Mouse (Mus musculus) megakaryocyte, embryonic 14.5 days (primary cell): ENCODE data around the gene Pcna. TPM values are rescaled to one million over a fixed set of nuclear protein-coding genes. Genes with fewer than 3 reads are reported as not detected.
A peak's percentile ranks its signal among the peaks of the same experiment; 100 is the strongest.

ENCODE experiments used
- H3K27me3 ChIP-seq: replicated peaks from 2 replicates; pipeline ENCODE3; 2012; ENCODE audit warnings: inconsistent platforms
- H3K36me3 ChIP-seq: replicated peaks from 2 replicates; pipeline ENCODE3; 2012; ENCODE audit warnings: low read length, inconsistent platforms, mixed read lengths
- H3K4me1 ChIP-seq: 2 replicates; pipeline ENCODE4 v1.6.1; 2012; ENCODE audit warnings: inconsistent platforms
- H3K4me3 ChIP-seq: replicated peaks from 2 replicates; pipeline ENCODE3; 2012; ENCODE audit warnings: moderate library complexity, mild to moderate bottlenecking, inconsistent platforms
- H3K9me3 ChIP-seq: 2 replicates; pipeline ENCODE4 v1.6.1; 2012; ENCODE audit warnings: inconsistent platforms
- FLI1 ChIP-seq: IDR thresholded peaks from 2 replicates; pipeline ENCODE4 v1.6.1; 2012; ENCODE audit warnings: low read length, inconsistent platforms, mixed read lengths
- GATA1 ChIP-seq: IDR thresholded peaks from 3 replicates; pipeline ENCODE4 v1.6.1; 2012; ENCODE audit warnings: mixed read lengths, low read length, inconsistent platforms, borderline replicate concordance
- polyA plus RNA-seq: library from polyadenylated mRNA; stranded (reverse); fragments of >175 nt; gene quantifications from 2 replicates; pipeline ENCODE4 v1.2.3, GENCODE M21; 2012; ENCODE audit warnings: low replicate concordance; ENCODE audit not compliant: insufficient read depth

Gene Pcna
- polyA plus RNA-seq, 1 experiment, result 19.1 TPM

DNA sequence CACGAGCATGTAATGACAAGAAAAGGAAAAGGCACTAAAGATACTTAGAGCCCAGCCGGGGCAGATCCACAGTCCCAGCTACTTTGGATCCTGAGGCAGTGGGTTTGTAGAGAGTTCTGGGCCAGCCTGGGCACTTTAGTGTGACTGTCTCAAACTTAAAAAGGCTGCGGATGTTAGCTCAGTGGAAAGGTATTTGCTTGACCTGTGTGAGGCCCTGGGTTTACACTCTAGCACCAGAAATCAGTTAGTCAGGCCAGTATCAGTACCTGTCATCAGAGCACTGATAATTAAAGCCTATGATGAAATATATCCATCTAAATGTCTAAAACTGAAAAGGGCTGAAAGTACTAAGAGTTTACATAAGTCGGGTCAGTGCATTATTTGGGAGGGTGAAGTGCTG is 23.1 kb upstream of the Pcna start:
- Histone ChIP-seq H3K9me3 (no peaks in the 10 kb centered on the region), H3K27me3 (no peaks in the 10 kb centered on the region), H3K4me1 (peaks cover 92% of the 10 kb centered on the region), H3K36me3 (peaks cover 78% of the 10 kb centered on the region), H3K4me3 (no peak overlapping the region)
- no peak for TF ChIP-seq GATA1
- no peak for TF ChIP-seq FLI1

DNA sequence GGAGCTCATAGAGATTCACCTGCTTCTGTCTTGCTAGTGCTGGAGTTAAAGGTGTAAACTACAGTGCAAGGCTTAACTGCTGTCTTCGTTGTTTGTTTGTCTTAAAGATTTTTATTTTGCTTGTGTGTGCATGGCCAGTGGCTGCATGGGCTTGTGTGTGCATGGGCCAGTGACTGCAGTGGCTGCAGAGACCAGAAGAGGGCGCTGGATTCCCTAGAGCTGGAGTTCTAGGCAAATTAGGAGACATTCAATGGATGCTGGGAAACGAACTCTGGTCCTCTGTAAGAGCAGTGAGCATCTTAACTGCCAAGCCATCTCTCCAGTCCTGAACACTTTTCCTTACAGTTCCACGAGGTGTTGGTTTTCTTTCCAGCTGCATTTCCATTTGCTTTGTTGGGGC is 22.4 kb upstream of the Pcna start:
- Histone ChIP-seq H3K36me3 (peaks cover 79% of the 10 kb centered on the region), H3K4me3 (no peak overlapping the region), H3K9me3 (no peaks in the 10 kb centered on the region), H3K27me3 (no peaks in the 10 kb centered on the region), H3K4me1 (peaks cover 92% of the 10 kb centered on the region)
- TF ChIP-seq GATA1, result no peak
- TF ChIP-seq FLI1, result no peak

DNA sequence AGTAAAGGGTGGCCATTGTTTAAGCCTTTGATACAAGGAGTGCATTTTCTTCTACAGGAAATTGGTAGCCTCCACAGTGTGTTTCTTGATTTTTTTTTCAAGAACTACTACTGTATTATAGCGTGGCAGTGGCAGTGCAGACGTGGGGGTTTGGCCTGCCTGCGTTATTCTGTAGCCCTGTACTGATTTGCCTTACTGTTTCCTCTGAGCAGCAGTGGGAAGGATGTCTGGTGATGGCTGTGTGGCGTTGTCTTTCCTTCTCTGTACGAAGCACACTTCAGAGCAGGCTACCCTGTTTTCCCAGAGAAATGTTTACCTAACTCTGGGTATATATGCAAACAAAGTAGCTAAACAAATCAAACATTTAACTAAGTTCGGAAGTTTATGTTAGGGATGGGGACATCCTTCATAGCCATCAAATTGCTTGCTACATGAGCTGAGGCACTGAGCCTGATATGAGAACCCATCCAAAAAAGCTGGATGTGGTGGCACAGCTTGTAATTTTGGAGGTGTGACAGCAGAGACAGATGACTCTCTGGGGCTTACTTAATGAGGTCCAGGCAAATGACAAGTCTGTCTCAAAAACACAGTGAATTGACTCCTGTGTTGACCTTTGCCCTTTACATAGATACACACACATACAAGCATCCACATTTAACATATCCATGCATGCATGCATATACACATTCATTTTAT is 19.7 kb upstream of the Pcna start:
- H3K36me3 ChIP-seq, result peaks cover 66% of the 10 kb centered on the region
- H3K9me3 ChIP-seq, result no peaks in the 10 kb centered on the region
- TF ChIP-seq FLI1 (no peak), GATA1 (no peak)
- H3K4me1 ChIP-seq, result peaks cover 89% of the 10 kb centered on the region
- H3K4me3 ChIP-seq, result peak overlapping the region; percentile 70
- H3K27me3 ChIP-seq, result no peaks in the 10 kb centered on the region

DNA sequence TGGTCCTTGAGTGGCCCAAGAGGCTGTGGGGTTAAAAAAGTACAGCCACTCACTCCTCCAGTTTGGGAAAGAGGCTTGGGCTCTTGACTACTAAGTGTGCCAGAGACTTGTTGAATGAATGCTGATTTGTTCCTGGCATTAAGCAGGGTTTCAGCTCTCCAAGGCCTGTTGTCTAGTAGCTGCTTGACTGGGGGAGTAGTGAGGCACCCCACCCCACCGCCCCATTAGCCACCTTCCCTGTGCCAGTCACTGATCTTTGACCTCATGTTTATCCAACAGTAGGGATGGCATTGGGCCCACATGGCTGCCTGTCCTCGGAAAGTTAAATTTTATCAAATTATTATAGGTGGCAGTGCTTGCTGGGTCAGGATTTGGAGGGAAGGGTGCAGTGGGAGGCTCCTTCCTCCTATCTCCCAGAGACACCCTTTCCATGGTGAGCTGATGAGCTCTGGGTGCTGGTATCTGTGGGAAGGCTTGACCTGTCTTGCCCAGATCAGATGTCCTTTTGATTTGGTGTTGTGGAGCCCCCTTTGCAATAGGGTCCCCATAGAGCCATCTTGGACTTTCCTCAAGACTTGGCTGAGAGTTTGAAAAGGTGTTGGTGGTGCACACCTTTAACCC is 17.3 kb upstream of the Pcna start:
- TF ChIP-seq FLI1 (no peak), GATA1 (no peak)
- H3K27me3 ChIP-seq, result no peaks in the 10 kb centered on the region
- H3K36me3 ChIP-seq, result peaks cover 63% of the 10 kb centered on the region
- H3K9me3 ChIP-seq, result no peaks in the 10 kb centered on the region
- peak overlapping the region; percentile 70 for H3K4me3 ChIP-seq
- H3K4me1 ChIP-seq, result peaks cover 83% of the 10 kb centered on the region

DNA sequence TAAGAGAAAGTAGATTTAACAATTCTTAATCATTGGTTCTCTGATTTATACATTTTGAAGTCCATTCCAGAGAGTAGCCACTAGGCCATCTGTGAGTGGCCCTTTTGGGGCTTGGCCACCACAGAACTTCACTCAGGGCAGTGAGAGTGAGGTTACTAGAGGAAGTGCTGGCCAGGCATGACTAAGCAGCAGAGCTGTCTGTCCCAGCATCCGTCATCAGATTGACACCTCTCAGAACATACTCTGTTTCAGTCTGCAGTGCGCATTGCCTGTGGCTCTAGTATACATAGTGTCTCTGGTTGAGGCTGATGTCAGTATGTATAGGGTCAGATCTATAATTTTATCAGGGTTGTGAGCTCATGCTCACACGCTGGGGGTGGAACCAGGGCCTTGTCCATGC is 16.1 kb upstream of the Pcna start:
- Histone ChIP-seq H3K27me3 (no peaks in the 10 kb centered on the region), H3K9me3 (no peaks in the 10 kb centered on the region), H3K4me1 (peaks cover 86% of the 10 kb centered on the region), H3K4me3 (peak overlapping the region; percentile 72), H3K36me3 (peaks cover 55% of the 10 kb centered on the region)
- TF ChIP-seq GATA1, result no peak
- TF ChIP-seq FLI1, result no peak

DNA sequence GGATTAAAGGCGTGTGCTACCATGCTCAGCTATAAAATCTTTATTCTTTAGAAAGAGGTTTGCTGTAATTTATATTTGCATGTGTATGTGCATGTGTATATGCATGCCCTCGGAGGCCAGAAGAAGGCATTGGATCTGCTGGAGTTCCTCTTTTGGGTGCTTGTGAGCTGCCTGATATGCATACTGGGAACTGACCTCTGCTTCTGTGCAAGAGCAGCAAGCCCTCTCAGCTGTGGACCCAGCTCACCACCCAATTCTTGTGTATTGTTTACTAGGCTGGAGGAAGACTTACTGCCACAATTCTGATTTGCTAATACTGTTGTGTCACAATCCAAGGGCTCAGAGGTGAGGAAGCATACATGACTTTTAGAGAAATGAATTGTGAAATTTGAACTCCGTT is 13.0 kb upstream of the Pcna start:
- Histone ChIP-seq H3K4me1 (peaks cover 59% of the 10 kb centered on the region), H3K4me3 (peak overlapping the region; percentile 85), H3K27me3 (no peaks in the 10 kb centered on the region), H3K36me3 (peaks cover 28% of the 10 kb centered on the region), H3K9me3 (no peaks in the 10 kb centered on the region)
- TF ChIP-seq FLI1, result no peak
- TF ChIP-seq GATA1, result no peak

DNA sequence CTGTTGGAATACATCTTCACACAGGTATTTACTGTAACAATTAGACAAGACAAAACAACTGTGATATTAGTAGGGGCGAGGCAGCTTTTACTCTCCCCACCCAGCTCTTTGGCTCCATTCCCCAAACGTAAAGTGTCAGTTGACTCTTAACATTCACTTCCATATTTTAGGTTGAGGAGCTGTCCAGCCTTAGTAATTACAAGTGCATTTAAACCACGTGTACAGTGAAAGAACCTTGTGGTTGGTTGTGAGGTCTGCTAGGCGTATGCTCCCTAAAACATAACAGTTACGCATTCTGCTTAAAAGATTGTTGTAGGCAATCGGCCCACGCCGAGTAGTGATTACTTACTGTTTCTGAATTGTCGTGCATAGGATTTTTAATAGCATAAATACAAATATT is 12.1 kb upstream of the Pcna start:
- no peaks in the 10 kb centered on the region for H3K9me3 ChIP-seq
- H3K4me1 ChIP-seq, result peaks cover 50% of the 10 kb centered on the region
- H3K27me3 ChIP-seq, result no peaks in the 10 kb centered on the region
- peak overlapping the region; percentile 100 for H3K4me3 ChIP-seq
- peaks cover 23% of the 10 kb centered on the region for H3K36me3 ChIP-seq
- TF ChIP-seq GATA1, result no peak

DNA sequence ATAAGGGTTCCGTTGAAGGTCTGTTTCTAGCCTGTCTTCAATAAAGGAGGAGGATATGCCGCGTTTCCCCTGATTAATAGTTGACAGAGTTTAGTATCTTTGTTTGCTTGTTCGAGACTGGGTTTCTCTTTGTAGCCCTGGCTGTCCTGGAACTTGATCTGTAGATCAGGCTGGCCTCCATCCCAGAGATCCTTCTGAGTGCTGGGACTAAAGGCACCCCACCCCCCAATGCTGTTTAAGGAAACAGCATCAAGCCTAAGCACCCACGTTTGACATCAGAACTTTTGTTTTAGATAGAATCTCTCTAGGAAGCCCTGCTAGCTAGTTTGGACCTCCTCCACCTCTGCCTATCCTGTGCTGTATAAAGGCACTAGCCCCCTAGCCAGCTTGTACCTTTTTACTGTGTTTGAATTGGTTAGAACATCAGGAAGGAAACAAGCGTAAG is 11.2 kb upstream of the Pcna start:
- no peak for TF ChIP-seq GATA1
- TF ChIP-seq FLI1, result no peak
- peak overlapping the region; percentile 100 for H3K4me3 ChIP-seq
- H3K27me3 ChIP-seq, result no peaks in the 10 kb centered on the region
- no peaks in the 10 kb centered on the region for H3K9me3 ChIP-seq
- H3K36me3 ChIP-seq, result peaks cover 24% of the 10 kb centered on the region
- H3K4me1 ChIP-seq, result peaks cover 42% of the 10 kb centered on the region

DNA sequence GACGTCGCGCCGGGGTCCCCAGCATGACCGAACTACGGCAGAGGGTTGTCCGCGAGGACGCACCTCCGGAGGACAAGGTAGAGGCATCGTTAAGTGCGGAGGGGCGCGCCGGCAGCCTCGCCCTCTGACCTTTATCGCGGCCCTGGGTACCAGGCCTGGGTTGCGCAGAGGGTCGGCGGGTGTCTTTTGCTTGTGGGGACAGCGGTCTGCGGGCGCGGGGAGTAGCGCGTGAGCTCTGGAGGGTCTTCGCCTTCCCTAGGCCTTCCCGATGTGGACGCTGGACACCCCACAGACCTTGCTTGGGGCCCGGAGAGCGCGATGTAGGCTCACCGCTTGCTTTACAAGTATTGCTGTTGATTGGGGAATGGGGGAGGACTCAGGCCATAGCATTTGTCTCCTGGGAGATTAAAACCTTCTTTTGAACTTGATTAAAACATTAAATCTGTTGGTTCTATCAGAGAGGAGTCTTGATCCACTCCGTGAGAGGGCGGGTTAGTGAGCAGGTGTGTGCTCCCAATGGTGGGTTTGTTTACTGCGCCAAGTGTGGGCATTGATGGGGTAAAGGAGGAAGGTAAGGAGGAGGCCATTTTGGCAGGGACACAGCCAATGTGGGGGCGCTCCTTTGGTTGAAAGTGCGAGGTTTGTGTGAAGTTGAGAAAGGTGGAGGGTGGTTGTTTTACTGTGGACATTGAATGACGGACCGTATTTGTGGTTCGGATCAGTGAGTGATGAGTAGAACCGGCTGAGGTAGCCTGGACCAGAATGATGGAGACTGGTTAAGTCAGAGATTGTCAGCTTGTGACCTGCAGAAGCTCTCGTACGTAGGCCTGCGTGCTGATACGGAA is 10.5 kb upstream of the Pcna start:
- Histone ChIP-seq H3K9me3 (no peaks in the 10 kb centered on the region), H3K4me3 (peak overlapping the region; percentile 100), H3K4me1 (peaks cover 36% of the 10 kb centered on the region), H3K27me3 (no peaks in the 10 kb centered on the region), H3K36me3 (peaks cover 24% of the 10 kb centered on the region)
- TF ChIP-seq GATA1 (no peak), FLI1 (no peak)
